Mouse (Mus musculus) heart, embryonic 10.5 days (tissue): ENCODE results near the gene Pomgnt1. TPM values are rescaled to one million over a fixed set of nuclear protein-coding genes. Genes with fewer than 3 reads are reported as not detected.

Source experiments
- DNase-seq: peaks from one replicate; pipeline ENCODE4 v3.0.0-alpha.2; 2017; ENCODE audit warnings: low spot score
- H3K27ac ChIP-seq: fragments of 300-500 bp; sonication (generic); 2 replicates; pipeline ENCODE4 v1.5.1; 2016; ENCODE audit warnings: mild to moderate bottlenecking
- H3K27me3 ChIP-seq: fragments of 300-500 bp; sonication (generic); 2 replicates; pipeline ENCODE4 v1.6.1; 2016; ENCODE audit warnings: mild to moderate bottlenecking; ENCODE audit not compliant: poor library complexity, insufficient read depth, severe bottlenecking
- H3K36me3 ChIP-seq: fragments of 300-500 bp; sonication (generic); 2 replicates; pipeline ENCODE4 v1.6.1; 2016; ENCODE audit warnings: mild to moderate bottlenecking, moderate library complexity
- H3K4me1 ChIP-seq: fragments of 300-500 bp; sonication (generic); 2 replicates; pipeline ENCODE4 v1.6.1; 2016; ENCODE audit warnings: mild to moderate bottlenecking
- H3K4me3 ChIP-seq: fragments of 300-500 bp; sonication (generic); 2 replicates; pipeline ENCODE4 v1.5.1; 2016; ENCODE audit warnings: mild to moderate bottlenecking, moderate library complexity
- H3K9me3 ChIP-seq: fragments of 300-500 bp; sonication (generic); 2 replicates; pipeline ENCODE4 v1.6.1; 2016; ENCODE audit warnings: mild to moderate bottlenecking, moderate library complexity
- WGBS: fragments of 180-500 bp; shearing (Covaris S2); methylation state at CpG from one replicate; pipeline ENCODE4 v1.1.7; 2016; 5-methylcytosine and 5-hydroxymethylcytosine counted together
- polyA plus RNA-seq: library from polyadenylated mRNA; unstranded; fragments of >200 nt; fragmentation: Nextera tagmentation; extraction: Ambion mirVana; gene quantifications from 2 replicates; pipeline ENCODE4 v1.2.1, GENCODE M21; 2016

Gene Pomgnt1
- polyA plus RNA-seq, 1 experiment from 2014 or later = 68.9 TPM

DNA sequence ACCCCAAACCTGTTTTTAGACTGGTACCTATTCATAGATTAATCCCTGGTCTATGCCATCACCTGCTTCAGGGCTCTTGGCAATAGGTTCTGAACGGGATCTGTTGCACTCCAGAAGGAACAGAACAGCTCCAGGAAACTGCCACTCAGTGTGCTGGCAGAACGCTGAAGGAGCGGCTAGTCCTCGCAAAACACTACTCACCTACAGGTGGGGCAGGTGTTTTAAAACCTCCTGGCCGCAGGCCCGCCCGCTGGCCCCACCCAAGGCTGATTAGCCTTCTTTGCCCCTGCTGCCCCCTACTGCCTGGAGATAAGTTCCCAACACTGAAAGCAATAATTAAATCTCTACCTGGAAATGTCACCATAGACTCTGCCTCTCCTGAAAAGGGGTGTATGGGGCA, 43.8 kb downstream of the Pomgnt1 start, which contains the start of gene Tspan1:
Tspan1 (minus strand) TSS at position 198 of the 400 bp plus-strand sequence.
- Histone ChIP-seq H3K27ac (no peak within 1 kb of the TSS), H3K9me3 (no peaks in the 10 kb centered on the region), H3K27me3 (no peaks in the 10 kb centered on the region), H3K4me3 (no peak within 1 kb of the TSS), H3K4me1 (no peaks in the 10 kb centered on the region; the same call in none of the 2 replicates), H3K36me3 (no peaks in the 10 kb centered on the region)
- no peak for DNase-seq
- WGBS = 28% methylated on average over 7 of the region's 7 CpGs

DNA sequence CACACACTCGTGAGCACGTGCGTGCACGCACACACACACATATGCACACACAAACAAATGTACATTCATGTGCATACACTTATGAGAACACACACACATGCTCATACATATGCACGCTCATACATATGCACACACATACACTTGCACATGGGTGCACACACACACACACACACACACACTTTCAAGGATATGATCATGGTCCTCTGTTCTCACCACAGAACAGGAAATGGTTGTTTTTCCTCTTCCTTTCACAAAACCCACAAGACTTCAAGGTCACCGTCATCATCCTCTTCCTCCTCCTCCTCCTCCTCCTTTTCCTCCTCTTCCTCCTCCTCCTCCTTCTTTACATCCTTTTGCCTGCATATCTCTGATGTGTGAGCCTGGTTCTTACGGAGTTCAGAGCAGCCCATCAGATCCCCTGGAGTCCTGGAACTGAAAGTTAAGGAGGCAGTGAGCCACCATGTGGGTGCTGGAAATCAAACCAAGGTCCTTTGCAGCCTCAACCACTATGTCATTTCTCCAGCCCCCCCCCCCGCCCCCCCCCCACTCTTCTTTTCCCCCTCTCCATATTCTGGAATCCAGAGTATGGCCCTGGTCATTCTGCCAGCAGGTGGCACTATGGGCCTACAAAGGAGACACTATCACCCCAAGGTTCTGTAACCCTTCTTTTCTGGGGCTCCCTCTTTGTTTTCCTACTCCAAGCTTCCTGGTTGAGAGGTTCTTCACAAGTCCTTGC, 45.1 kb downstream of the Pomgnt1 start:
- H3K4me3 ChIP-seq = no peak overlapping the region
- 71% methylated on average over 7 of the region's 8 CpGs for WGBS
- DNase-seq = no peak
- peaks cover 6% of the 10 kb centered on the region for H3K4me1 ChIP-seq
- no peaks in the 10 kb centered on the region for H3K27me3 ChIP-seq
- no peaks in the 10 kb centered on the region for H3K36me3 ChIP-seq
- H3K9me3 ChIP-seq = no peaks in the 10 kb centered on the region
- no peak overlapping the region for H3K27ac ChIP-seq

GRCm38 (mm10) chr4:116169353-116169672, 45.7 kb downstream of the Pomgnt1 start:
- Histone ChIP-seq H3K4me3 (no peak overlapping the region), H3K9me3 (no peaks in the 10 kb centered on the region), H3K27me3 (no peaks in the 10 kb centered on the region), H3K4me1 (peaks cover 11% of the 10 kb centered on the region), H3K36me3 (no peaks in the 10 kb centered on the region), H3K27ac (no peak overlapping the region)
- WGBS = 63% methylated on average over 3 of the region's 3 CpGs
- no peak for DNase-seq

DNA sequence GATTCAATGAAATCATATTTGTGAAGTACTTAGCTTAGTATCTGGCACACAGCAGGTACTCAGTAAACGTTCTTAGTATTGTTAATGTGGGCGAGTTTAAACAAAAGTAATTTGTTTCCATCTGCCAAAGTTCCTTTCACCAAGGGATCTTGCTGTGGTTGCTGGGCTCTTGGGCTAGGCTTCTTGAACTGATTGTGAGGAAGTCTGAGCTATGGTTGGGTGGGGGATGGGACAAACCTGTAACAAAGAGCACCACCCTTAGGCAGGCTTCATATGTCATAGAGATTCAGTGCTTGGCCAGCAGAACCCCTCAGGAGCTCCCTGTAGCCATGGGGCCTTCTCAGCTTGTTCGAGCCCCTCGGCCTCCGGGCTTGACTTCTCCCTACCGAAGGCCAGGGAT, 49.4 kb downstream of the Pomgnt1 start, which contains the start of the genes 1700042G07Rik and Gm49337:
1700042G07Rik (plus strand) TSS at position 301 of the 400 bp plus-strand sequence.
Gm49337 (plus strand) TSS at position 313 of the 400 bp plus-strand sequence.
- Histone ChIP-seq H3K27ac (peak within 1 kb of the TSS; percentile 87), H3K36me3 (no peaks in the 10 kb centered on the region), H3K27me3 (no peaks in the 10 kb centered on the region), H3K4me1 (peaks cover 46% of the 10 kb centered on the region), H3K4me3 (no peak within 1 kb of the TSS), H3K9me3 (no peaks in the 10 kb centered on the region)
- no peak for DNase-seq
- WGBS = 87% methylated on average over 6 of the region's 6 CpGs

GRCm38 (mm10) chr4:116173752-116174151, 50.1 kb downstream of the Pomgnt1 start:
- peak overlapping the region; percentile 87 for H3K27ac ChIP-seq
- WGBS = 87% methylated on average over 4 of the region's 4 CpGs
- no peaks in the 10 kb centered on the region for H3K36me3 ChIP-seq
- peaks cover 46% of the 10 kb centered on the region for H3K4me1 ChIP-seq
- DNase-seq = no peak
- H3K27me3 ChIP-seq = no peaks in the 10 kb centered on the region
- no peaks in the 10 kb centered on the region for H3K9me3 ChIP-seq
- no peak overlapping the region for H3K4me3 ChIP-seq

DNA sequence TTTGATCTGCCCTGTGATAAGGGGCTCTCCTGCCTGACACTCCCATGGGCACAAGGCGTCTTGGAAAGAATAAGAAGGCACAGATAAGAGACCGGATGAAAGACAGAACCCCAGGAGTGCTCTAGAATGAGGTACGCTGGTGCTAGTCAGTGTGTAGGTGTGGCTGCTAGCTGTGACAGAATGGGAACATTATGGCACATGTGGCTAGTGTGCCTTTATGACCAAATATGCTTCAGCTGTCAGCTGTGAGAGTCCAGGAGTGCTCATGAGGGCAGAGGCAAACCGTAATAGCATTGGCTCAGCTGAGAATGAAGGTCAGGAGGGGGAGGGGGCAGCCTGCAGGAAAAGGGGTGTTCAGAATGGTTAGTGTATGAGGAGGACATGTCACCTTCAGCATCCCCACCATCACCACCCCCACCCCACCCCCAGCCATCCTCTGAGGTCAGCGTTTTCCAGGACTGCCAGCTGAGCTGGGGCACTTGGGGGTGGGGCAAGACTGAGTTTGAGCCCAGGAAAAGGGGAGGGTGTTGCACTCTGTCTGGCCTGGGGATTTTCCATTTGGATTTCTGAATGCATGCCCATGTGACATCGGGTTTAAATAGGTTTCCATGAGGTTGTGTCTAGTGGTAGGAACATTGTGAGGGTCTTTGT, 51.0 kb downstream of the Pomgnt1 start:
- Histone ChIP-seq H3K27ac (peak overlapping the region; percentile 87), H3K27me3 (no peaks in the 10 kb centered on the region), H3K36me3 (no peaks in the 10 kb centered on the region), H3K4me3 (no peak overlapping the region), H3K4me1 (peaks cover 46% of the 10 kb centered on the region), H3K9me3 (no peaks in the 10 kb centered on the region)
- DNase-seq = no peak
- 27% methylated on average over 6 of the region's 6 CpGs for WGBS

DNA sequence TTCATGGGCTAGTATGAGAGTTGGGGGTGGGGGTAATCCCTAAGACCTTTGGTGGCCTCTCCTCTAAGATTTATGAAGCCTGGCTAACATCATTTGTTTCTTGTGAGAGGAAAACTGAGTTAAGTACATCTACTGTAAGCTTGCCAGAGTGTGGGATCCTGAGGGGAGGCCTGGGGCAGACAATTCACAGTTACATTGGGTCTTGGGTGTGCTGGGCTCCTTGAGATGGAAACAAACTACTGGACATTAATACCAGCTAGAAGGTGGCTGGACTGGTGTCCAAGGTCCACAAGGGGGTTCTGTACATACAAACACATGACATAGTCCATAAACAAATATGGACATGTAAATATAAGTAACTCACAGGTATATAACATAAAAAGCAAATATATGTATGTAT, 51.5 kb downstream of the Pomgnt1 start:
- Histone ChIP-seq H3K36me3 (no peaks in the 10 kb centered on the region), H3K27ac (peak overlapping the region; percentile 87), H3K4me1 (peaks cover 46% of the 10 kb centered on the region), H3K9me3 (no peaks in the 10 kb centered on the region), H3K27me3 (no peaks in the 10 kb centered on the region), H3K4me3 (no peak overlapping the region)
- DNase-seq = no peak

DNA sequence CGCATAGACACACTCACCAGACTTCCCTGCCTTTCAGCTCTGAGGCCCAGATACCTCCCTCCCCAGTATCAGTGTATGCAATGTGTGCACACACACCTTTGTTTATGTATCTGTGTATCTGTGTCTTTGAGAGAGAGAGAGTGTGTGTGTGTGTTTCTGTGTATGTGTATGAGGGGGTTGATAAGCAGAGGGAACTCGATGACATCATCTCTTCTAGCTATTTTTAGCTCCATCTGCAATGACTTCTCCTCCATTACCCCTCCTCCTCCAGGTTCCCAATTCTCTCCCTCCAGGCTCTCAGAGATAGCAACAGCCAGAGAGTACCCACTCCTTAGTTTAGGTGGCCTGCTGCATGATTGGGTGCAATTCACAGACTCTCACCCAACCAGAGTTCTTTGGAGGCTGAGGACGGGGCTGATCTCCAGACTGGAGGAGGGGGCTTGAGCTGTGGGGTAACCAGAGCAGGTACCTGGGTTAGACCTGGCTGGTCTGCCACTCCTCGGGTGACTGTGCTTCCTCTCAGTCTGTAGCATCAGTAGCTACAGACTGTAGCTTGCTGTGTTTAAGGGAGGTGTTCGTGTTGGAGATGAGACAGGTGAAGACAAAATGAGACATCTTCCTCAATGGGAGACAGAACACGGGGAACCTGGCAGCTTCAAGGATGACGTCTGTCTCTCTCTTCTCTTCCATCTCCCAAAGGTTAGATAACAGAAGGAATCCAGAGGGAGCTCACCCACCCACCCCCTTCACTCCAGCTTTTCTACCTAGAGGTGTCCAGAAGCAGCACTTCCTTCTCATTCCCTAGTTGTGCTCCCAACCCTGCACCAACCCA, 52.3 kb downstream of the Pomgnt1 start:
- Histone ChIP-seq H3K9me3 (no peaks in the 10 kb centered on the region), H3K4me1 (peaks cover 46% of the 10 kb centered on the region), H3K36me3 (no peaks in the 10 kb centered on the region), H3K27me3 (no peaks in the 10 kb centered on the region), H3K27ac (peak overlapping the region; percentile 87), H3K4me3 (peak overlapping the region; percentile 46)
- WGBS = 41% methylated on average over 7 of the region's 7 CpGs
- peak; percentile 82 for DNase-seq

- H3K27me3 ChIP-seq = no peaks in the 10 kb centered on the region
- H3K27ac ChIP-seq = peak overlapping the region; percentile 87
- no peaks in the 10 kb centered on the region for H3K36me3 ChIP-seq
- WGBS = 18% methylated on average over 10 of the region's 10 CpGs
- peaks cover 46% of the 10 kb centered on the region for H3K4me1 ChIP-seq
- DNase-seq = no peak
- H3K4me3 ChIP-seq = peak overlapping the region; percentile 46
- H3K9me3 ChIP-seq = no peaks in the 10 kb centered on the region
Observed at GRCm38 (mm10) chr4:116176543-116176988, 52.9 kb downstream of the Pomgnt1 start.

GRCm38 (mm10) chr4:116177140-116177539, 53.5 kb downstream of the Pomgnt1 start:
- peak overlapping the region; percentile 46; the same call in 1 of the 2 replicates for H3K4me3 ChIP-seq
- no peak for DNase-seq
- 23% methylated on average over 5 of the region's 5 CpGs for WGBS

GRCm38 (mm10) chr4:116182079-116182478, 58.4 kb downstream of the Pomgnt1 start:
- 44% methylated on average over 3 of the region's 3 CpGs for WGBS
- Histone ChIP-seq H3K9me3 (no peaks in the 10 kb centered on the region), H3K4me1 (peaks cover 29% of the 10 kb centered on the region), H3K4me3 (no peak overlapping the region), H3K27me3 (no peaks in the 10 kb centered on the region), H3K27ac (peak overlapping the region; percentile 87; the same call in 1 of the 2 replicates), H3K36me3 (no peaks in the 10 kb centered on the region)
- no peak for DNase-seq

More at GRCm38 (mm10) chr4:116177140-116177539, 53.5 kb downstream of the Pomgnt1 start:
- no peaks in the 10 kb centered on the region for H3K27me3 ChIP-seq
- H3K36me3 ChIP-seq = no peaks in the 10 kb centered on the region
- peak overlapping the region; percentile 87 for H3K27ac ChIP-seq
- H3K4me1 ChIP-seq = peaks cover 51% of the 10 kb centered on the region
- H3K9me3 ChIP-seq = no peaks in the 10 kb centered on the region

- no peak for DNase-seq
- Histone ChIP-seq H3K27me3 (no peaks in the 10 kb centered on the region), H3K4me3 (peak overlapping the region; percentile 55), H3K27ac (peak overlapping the region; percentile 87), H3K36me3 (no peaks in the 10 kb centered on the region), H3K9me3 (no peaks in the 10 kb centered on the region), H3K4me1 (peaks cover 24% of the 10 kb centered on the region)
- 2% methylated on average over 12 of the region's 12 CpGs for WGBS
Observed at GRCm38 (mm10) chr4:116182745-116183144, 59.1 kb downstream of the Pomgnt1 start.
